Mouse (Mus musculus) heart, embryonic 14.5 days (tissue): ENCODE results near the gene Castor1. TPM values are rescaled to one million over a fixed set of nuclear protein-coding genes. Genes with fewer than 3 reads are reported as not detected.
A peak's percentile ranks its signal among the peaks of the same experiment; 100 is the strongest.

Experiments used
- ATAC-seq: fragments of 200-750 bp; cut with Nextera tagmentation; 2 replicates; pipeline ENCODE4 v1.8.0; 2017; ENCODE audit warnings: low read depth, moderate TSS enrichment; ENCODE audit not compliant: insufficient number of reproducible peaks, insufficient read depth, low FRiP score
- H3K27ac ChIP-seq, 2 experiments: fragments of 200-500 bp in 1 of 2; fragments of 300-500 bp in 1 of 2; sonication (generic) in 1 of 2; replicated peaks in 1 of 2; 2 replicates each; pipeline ENCODE4 v1.5.1; 2012 to 2014; ENCODE audit warnings: low read depth in 2 of 2, low read length in 2 of 2, control low read depth in 1 of 2, mild to moderate bottlenecking in 1 of 2, mixed read lengths in 1 of 2; ENCODE audit not compliant: control insufficient read depth in 1 of 2, insufficient read depth in 1 of 2
- H3K27me3 ChIP-seq: fragments of 300-500 bp; sonication (generic); 2 replicates; pipeline ENCODE4 v1.6.1; 2014; ENCODE audit warnings: mild to moderate bottlenecking, low read length, control low read depth; ENCODE audit not compliant: control insufficient read depth, insufficient read depth
- H3K36me3 ChIP-seq: fragments of 300-500 bp; sonication (generic); 2 replicates; pipeline ENCODE4 v1.6.1; 2014; ENCODE audit warnings: mild to moderate bottlenecking, control low read depth, low read length, mixed read lengths; ENCODE audit not compliant: control insufficient read depth, insufficient read depth
- H3K4me1 ChIP-seq, 2 experiments: fragments of 200-500 bp in 1 of 2; fragments of 300-500 bp in 1 of 2; sonication (generic) in 1 of 2; 2 replicates each; pipeline ENCODE4 v1.6.1; 2012 to 2014; ENCODE audit warnings: low read length in 2 of 2, control low read depth in 1 of 2, mixed read lengths in 1 of 2; ENCODE audit not compliant: control insufficient read depth in 2 of 2, insufficient read depth in 2 of 2
- H3K4me2 ChIP-seq: fragments of 300-500 bp; sonication (generic); 2 replicates; pipeline ENCODE4 v1.6.1; 2014; ENCODE audit warnings: mild to moderate bottlenecking, low read length
- H3K4me3 ChIP-seq, 2 experiments: fragments of 200-500 bp in 1 of 2; fragments of 300-500 bp in 1 of 2; sonication (generic) in 1 of 2; 2 replicates each; pipeline ENCODE4 v1.5.1; 2012 to 2014; ENCODE audit warnings: low read length in 2 of 2, mild to moderate bottlenecking in 2 of 2, control low read depth in 1 of 2, low read depth in 1 of 2, moderate library complexity in 1 of 2; ENCODE audit not compliant: control insufficient read depth in 1 of 2, insufficient read depth in 1 of 2
- H3K9ac ChIP-seq: fragments of 300-500 bp; sonication (generic); 2 replicates; pipeline ENCODE4 v1.6.1; 2014; ENCODE audit warnings: mild to moderate bottlenecking, low read length
- H3K9me3 ChIP-seq: fragments of 300-500 bp; sonication (generic); 2 replicates; pipeline ENCODE4 v1.6.1; 2016; ENCODE audit warnings: low read length, control low read depth; ENCODE audit not compliant: control insufficient read depth
- WGBS: fragments of 180-500 bp; shearing (Covaris S2); extraction: QIAGEN DNeasy Blood & Tissue Kit; methylation state at CpG from one replicate; pipeline ENCODE4 v1.1.7; 2014; 5-methylcytosine and 5-hydroxymethylcytosine counted together
- polyA plus RNA-seq: library from polyadenylated mRNA; unstranded; fragments of >200 nt; fragmentation: Nextera tagmentation; extraction: Ambion mirVana; gene quantifications from 2 replicates; pipeline ENCODE4 v1.2.1, GENCODE M21; 2014

The Castor1 gene
- polyA plus RNA-seq, 1 experiment from 2014 or later: 5.7 TPM

DNA sequence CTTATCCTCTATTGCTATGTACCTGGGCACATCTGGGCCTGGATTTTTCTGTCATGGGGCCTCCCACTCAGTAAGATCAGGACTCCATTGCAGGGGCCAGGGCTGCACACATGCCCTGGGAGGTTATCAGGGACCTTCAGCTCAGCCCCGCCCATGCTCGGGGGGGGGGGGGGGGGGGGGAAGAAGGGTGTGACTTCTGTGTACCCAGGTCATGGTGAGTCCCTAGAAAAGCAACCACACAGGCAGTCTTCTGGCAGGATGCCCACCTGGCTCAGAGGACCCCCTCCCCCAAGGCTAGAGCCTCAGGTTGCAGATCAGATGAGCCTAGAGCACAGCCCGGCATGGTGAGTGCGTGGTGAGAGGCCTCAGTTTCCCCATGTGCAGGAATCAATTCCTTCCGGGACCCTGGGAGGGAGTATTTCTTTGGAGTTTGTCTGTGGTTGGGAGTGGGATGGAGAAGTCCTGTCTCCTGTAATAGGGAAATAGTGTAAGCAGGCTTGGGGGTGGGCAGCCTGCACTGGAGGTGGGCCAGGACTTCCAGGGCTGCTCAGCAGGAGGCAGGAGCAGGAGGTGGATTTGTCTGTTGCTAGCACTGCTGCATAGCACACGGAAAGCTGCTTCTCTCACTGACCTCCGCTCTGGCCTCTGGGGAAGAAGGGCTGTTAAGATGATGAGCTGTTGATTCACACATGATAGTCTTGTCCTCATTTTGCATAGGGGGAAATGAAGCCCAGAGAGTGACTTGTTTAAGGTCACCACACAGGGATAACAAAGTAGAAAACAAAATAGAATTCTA lies 5.6 kb downstream of the Castor1 start:
- H3K27me3 ChIP-seq: no peaks in the 10 kb centered on the region; the same call in 1 of the 2 replicates
- no peak overlapping the region for H3K27ac ChIP-seq
- peaks cover 2 to 6% of the 10 kb centered on the region in 2 experiments; a peak in 3 of 4 replicates for H3K4me1 ChIP-seq
- H3K9ac ChIP-seq: no peak overlapping the region
- no peak overlapping the region for H3K4me2 ChIP-seq
- ATAC-seq: no peak
- 18% methylated on average over 7 of the region's 7 CpGs for WGBS
- H3K36me3 ChIP-seq: no peaks in the 10 kb centered on the region
- no peaks in the 10 kb centered on the region for H3K9me3 ChIP-seq
- no peak overlapping the region for H3K4me3 ChIP-seq

DNA sequence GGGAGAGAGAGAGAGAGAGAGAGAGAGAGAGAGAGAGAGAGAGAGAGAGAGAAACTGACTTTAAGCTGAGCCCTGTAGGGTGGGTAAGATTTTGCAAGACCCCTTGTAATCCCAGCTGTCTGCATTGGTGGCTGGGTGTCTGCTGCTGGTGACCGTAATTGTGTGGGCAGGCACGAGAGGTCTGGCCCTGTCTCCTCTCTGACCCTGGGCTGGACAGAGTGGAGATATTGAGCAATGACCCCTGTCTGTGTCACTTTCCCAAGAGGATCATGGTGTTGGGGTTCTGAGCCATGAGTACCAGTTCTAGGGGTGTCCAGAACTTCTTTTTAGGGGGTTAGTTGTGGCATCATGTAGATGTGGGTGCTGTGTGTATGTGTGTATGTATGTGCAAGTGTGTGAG lies 6.2 kb downstream of the Castor1 start:
- H3K9ac ChIP-seq: no peak overlapping the region; the same call in 1 of the 2 replicates
- no peak overlapping the region for H3K27ac ChIP-seq
- no peak overlapping the region for H3K4me3 ChIP-seq
- no peak overlapping the region for H3K4me2 ChIP-seq
- no peak for ATAC-seq
- peaks cover 2% of the 10 kb centered on the region in 2 experiments; a peak in 2 of 4 replicates for H3K4me1 ChIP-seq
- no peaks in the 10 kb centered on the region for H3K9me3 ChIP-seq
- no peaks in the 10 kb centered on the region for H3K36me3 ChIP-seq
- WGBS: 42% methylated on average over 2 of the region's 2 CpGs
- no peaks in the 10 kb centered on the region; the same call in 1 of the 2 replicates for H3K27me3 ChIP-seq

DNA sequence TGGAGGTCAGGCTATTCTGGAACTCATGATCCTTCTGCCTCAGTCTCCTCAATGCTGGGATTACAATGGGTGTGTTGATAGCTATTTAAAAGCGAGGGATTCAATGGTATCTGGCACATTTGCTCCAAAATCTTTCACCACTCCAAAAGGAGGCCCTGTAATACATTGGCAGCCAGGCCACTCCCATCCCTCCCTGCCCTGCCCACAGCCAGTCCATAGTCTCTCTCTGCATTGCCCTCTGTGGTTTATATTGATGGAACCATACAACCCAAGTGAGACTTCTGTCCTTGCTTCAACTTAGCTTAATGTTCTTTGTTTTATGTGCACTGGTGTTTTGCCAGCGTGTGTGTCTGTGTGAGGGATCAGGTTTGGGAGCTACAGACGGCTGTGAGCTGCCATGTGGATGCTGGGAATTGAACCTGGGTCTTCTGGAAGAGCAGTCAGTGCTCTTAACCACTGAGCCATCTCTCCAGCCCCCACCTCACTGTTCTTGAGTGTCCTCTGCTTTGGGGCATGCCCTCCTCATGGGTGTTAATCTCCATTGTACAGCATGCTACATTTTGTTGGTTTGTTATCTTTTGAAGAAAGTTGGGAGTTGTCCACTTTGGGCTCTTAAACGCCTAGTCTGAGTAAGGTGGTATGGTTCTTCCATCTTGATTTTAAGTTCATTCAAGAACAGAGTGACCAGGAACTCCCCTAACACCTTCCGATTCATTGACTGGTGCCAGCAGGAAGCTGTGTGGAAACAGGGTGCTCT lies 8.7 kb downstream of the Castor1 start:
- 67% methylated on average over 5 of the region's 5 CpGs for WGBS
- Histone ChIP-seq H3K9ac (no peak overlapping the region), H3K4me2 (no peak overlapping the region), H3K36me3 (no peaks in the 10 kb centered on the region), H3K27me3 (no peaks in the 10 kb centered on the region), H3K4me1 (no peaks in the 10 kb centered on the region; a peak in 1 of 4 replicates), H3K27ac (no peak overlapping the region), H3K9me3 (no peaks in the 10 kb centered on the region), H3K4me3 (no peak overlapping the region)
- ATAC-seq: no peak

DNA sequence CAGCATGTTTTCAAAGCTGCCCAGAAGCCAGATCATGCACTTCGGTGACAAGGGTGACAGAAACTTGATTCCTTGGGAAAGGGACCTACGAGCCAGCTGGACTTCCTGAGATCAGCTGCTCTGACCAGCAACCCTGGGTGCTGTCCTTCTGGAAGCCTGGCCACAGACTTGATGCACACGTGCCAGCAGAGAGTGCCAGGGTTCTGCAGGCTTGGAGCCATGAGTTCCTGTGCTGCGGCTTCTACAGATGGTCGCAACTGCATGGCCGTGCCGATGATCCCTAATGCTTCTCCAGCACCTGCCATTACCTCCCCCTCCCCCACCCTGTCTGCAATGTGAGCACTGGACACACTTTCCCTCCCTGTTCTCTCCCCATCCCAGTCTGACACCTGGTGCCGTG lies 10.4 kb downstream of the Castor1 start:
- 28% methylated on average over 8 of the region's 8 CpGs for WGBS
- Histone ChIP-seq H3K9ac (no peak overlapping the region), H3K4me2 (no peak overlapping the region), H3K9me3 (no peaks in the 10 kb centered on the region), H3K4me1 (peaks cover 0 to 2% of the 10 kb centered on the region in 2 experiments; a peak in 1 of 4 replicates), H3K36me3 (no peaks in the 10 kb centered on the region), H3K27ac (no peak overlapping the region), H3K4me3 (no peak overlapping the region), H3K27me3 (no peaks in the 10 kb centered on the region)
- ATAC-seq: no peak

DNA sequence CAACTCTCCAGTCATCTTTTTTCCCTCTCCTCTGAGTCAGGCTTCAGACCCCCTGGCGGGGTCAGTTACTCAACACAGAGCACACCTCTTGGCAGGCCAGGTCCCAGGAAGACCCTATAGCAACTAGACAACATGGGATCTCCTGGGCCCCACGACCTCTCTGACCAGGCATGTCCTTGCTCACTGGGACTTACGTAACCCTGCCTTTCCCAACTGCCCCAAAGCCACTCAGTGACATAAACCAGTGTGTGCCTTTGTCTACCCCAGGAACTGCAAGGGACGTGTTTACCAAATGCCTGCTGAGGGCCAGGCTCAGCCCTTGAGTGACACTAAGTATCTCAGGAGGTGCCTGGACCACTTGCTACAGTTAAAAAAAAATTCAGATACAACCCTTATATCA lies 11.8 kb downstream of the Castor1 start:
- H3K4me3 ChIP-seq: no peak overlapping the region
- H3K4me2 ChIP-seq: no peak overlapping the region
- no peak overlapping the region for H3K9ac ChIP-seq
- ATAC-seq: no peak
- 55% methylated on average over 4 of the region's 4 CpGs for WGBS
- H3K27me3 ChIP-seq: no peaks in the 10 kb centered on the region
- H3K27ac ChIP-seq: no peak overlapping the region
- H3K36me3 ChIP-seq: no peaks in the 10 kb centered on the region
- no peaks in the 10 kb centered on the region for H3K9me3 ChIP-seq
- H3K4me1 ChIP-seq: peaks cover 0 to 2% of the 10 kb centered on the region in 2 experiments; a peak in 1 of 4 replicates

DNA sequence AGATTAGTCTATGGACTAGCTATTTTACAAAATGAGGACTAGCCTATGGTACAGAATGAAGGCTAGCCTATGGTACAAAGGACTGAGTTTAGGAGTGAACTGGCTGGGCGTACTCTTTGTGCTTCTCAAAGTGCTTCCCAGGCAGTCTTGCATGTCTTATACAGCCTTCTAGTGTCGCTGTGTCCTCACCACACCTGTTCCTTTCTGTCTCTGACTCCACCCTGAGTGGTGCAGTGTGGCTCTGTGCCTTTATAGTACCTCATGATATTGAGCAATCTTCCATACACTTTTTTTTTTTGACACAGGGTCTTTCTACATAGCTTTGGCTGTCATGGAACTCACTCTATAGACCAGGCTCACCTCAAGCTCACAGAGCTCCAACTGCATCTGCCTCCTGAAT lies 13.4 kb downstream of the Castor1 start:
- no peak for ATAC-seq
- Histone ChIP-seq H3K27ac (no peak overlapping the region), H3K4me1 (peaks cover 2 to 5% of the 10 kb centered on the region in 2 experiments; a peak in 2 of 4 replicates), H3K27me3 (no peaks in the 10 kb centered on the region), H3K9me3 (no peaks in the 10 kb centered on the region), H3K36me3 (no peaks in the 10 kb centered on the region), H3K4me2 (no peak overlapping the region), H3K4me3 (no peak overlapping the region), H3K9ac (no peak overlapping the region)
- WGBS: 90% methylated on average over 2 of the region's 2 CpGs

DNA sequence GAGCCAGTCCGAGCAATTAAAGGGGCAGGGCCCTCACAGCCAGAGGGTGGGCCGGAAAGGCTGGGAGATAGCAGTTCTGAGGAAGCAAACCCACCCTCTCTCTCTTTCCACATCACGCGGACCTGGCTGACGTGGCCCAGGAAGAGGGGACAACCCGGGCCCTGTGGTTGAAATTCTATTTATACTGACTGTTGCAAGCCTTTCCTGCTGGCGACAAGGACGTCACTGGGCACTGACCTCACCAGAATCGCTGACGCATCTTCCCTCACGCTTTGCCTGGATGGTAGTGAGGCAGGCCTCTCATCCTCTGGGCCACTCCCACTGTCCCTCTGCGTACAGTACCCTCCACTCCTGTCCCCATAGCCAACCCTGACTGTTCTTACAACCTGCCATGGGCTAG lies 14.6 kb downstream of the Castor1 start:
- Histone ChIP-seq H3K9ac (no peak overlapping the region), H3K4me3 (no peak overlapping the region), H3K4me2 (no peak overlapping the region), H3K36me3 (no peaks in the 10 kb centered on the region), H3K27me3 (no peaks in the 10 kb centered on the region), H3K9me3 (no peaks in the 10 kb centered on the region), H3K27ac (0 out of 4 replicates have a peak overlapping the region, but pooled peaks of 1 of the 2 experiments have one; percentile 23), H3K4me1 (peaks cover 2 to 5% of the 10 kb centered on the region in 2 experiments; a peak in 2 of 4 replicates)
- 44% methylated on average over 11 of the region's 12 CpGs for WGBS
- peak; percentile 43; the same call in 1 of the 2 replicates for ATAC-seq
